8 mouse cellular contexts compared by ENCODE assay signal in genomic region chrX:142818057-142818682, GRCm38 (mm10).
DNase-seq lines count a peak whose midpoint lies in the region; ATAC-seq and TF ChIP-seq lines count a peak whose summit lies in the region.

No protein-coding gene starts in this region.

- H3K27me3 ChIP-seq in kidney, embryonic 15.5 days, result 0 out of 2 replicates have a peak, but pooled peaks cover 3% of the 10 kb centered on the region

- H3K4me3 ChIP-seq in kidney, embryonic 15.5 days (replicated peaks), result no peak overlapping the region
- no peak overlapping the region for H3K4me3 ChIP-seq in ES-E14 (ENCODE audit: insufficient read depth in 1 of 2, low read depth in 1 of 2, low read length in 2 of 2, poor library complexity in 1 of 2, severe bottlenecking in 1 of 2)

- in situ Hi-C loops in ES-E14 (cut with MboI; ENCODE audit: low sequenced_read_pairs in 2 of 2, unreplicated experiment in 2 of 2), result no loop called here

- ATAC-seq in kidney, embryonic 15.5 days (replicated peaks; ENCODE audit: low FRiP score), result no peak

- H3K4me1 ChIP-seq in kidney, embryonic 15.5 days, result no peaks in the 10 kb centered on the region
- peaks cover 0 to 3% of the 10 kb centered on the region in 2 experiments; a peak in 1 of 4 replicates for H3K4me1 ChIP-seq in ES-E14 (ENCODE audit: control insufficient read depth in 2 of 2, insufficient read depth in 2 of 2, low read length in 2 of 2, poor library complexity in 1 of 2)

- WGBS in kidney, embryonic 15.5 days, result 43% methylated on average over 10 of the region's 10 CpGs

- DNase-seq in kidney, adult 18-20 months, result peak; percentile 50
- peak; percentile 40 for DNase-seq in ES-E14 (ENCODE audit: low read depth, low spot score)
- DNase-seq in cerebellum, postnatal 10 days, result peak; percentile 59 to 64
- DNase-seq in induced T-regulatory cell, adult 2 months (ENCODE audit: low read depth), result peak; percentile 66
- peak; percentile 32 for DNase-seq in lung, postnatal 10 days
- DNase-seq in right cerebral cortex, postnatal 14 days, result peak; percentile 22
- no peak for DNase-seq in urinary bladder, postnatal 4 days (ENCODE audit: low spot score in 2 of 2)

- no peaks in the 10 kb centered on the region for H3K36me3 ChIP-seq in kidney, embryonic 15.5 days
- no peaks in the 10 kb centered on the region for H3K36me3 ChIP-seq in ES-E14 (ENCODE audit: control insufficient read depth, insufficient read depth, low read length, poor library complexity, severe bottlenecking)

- no peak overlapping the region for H3K27ac ChIP-seq in kidney, embryonic 15.5 days
- no peak overlapping the region for H3K27ac ChIP-seq in ES-E14 (ENCODE audit: insufficient read depth, low read depth, low read length, poor library complexity, severe bottlenecking)

- no peak overlapping the region for H3K4me2 ChIP-seq in kidney, embryonic 15.5 days

- H3K9ac ChIP-seq in kidney, embryonic 15.5 days, result no peak overlapping the region
- no peak overlapping the region for H3K9ac ChIP-seq in ES-E14 (ENCODE audit: insufficient read depth, low read depth, low read length, poor library complexity, severe bottlenecking)

- no peaks in the 10 kb centered on the region for H3K9me3 ChIP-seq in kidney, embryonic 15.5 days (replicated peaks)
- H3K9me3 ChIP-seq in ES-E14 (ENCODE audit: control insufficient read depth, insufficient read depth, low read depth, low read length), result no peaks in the 10 kb centered on the region

TF ChIP-seq in ES-E14, 5 proteins besides CTCF, POLR2A, EP300 and RAD21:
- TF ChIP-seq ZC3H11A (IDR thresholded peaks at IDR 0.05; ENCODE audit: borderline replicate concordance, low read depth, low read length) (0 out of 2 replicates have a peak, but pooled peaks have one; percentile 11), CHD2 (IDR thresholded peaks at IDR 0.05; ENCODE audit: low read depth, low read length) (no peak)

Comparison
In these comparisons a context has a peak if more than half of its experiments do, and no peak if none do; other contexts are left out.
1. DNase-seq: peak in kidney, adult 18-20 months (single experiment), ES-E14 (single experiment), cerebellum, postnatal 10 days (2 of 2), induced T-regulatory cell, adult 2 months (single experiment), lung, postnatal 10 days (single experiment) and right cerebral cortex, postnatal 14 days (single experiment); none in urinary bladder, postnatal 4 days (0 of 2).